Mouse (Mus musculus): Measurements from ENCODE around the gene Gm5592. TPM values are rescaled to one million over a fixed set of nuclear protein-coding genes. Genes with fewer than 3 reads are reported as not detected.
"Not testable (repeated sequence)": the region's sequence is repeated elsewhere in the genome, so short reads cannot be mapped to it uniquely, and the experiment has no call there.

Gene Gm5592
- total RNA-seq (2014; fragmentation: Nextera tagmentation) (not detected in 2 replicates), total RNA-seq (2017) (0.16 and 0.23 TPM in 2 replicates), polyA plus RNA-seq (2012) (not detected in 2 replicates)

- not testable (repeated sequence) for H3K4me3 ChIP-seq (ENCODE audit: low read depth, low read length); ATAC-seq (ENCODE audit: extremely low read depth, insufficient number of reproducible peaks, low FRiP score, poor library complexity, severe bottlenecking); H3K4me1 ChIP-seq (ENCODE audit: insufficient read depth, low read depth, low read length); DNase-seq (ENCODE audit: low spot score); H3K27me3 ChIP-seq (ENCODE audit: insufficient read depth, low read length); H3K9me3 ChIP-seq (replicated peaks); H3K36me3 ChIP-seq (replicated peaks)
Measured at GRCm38 (mm10) chr7:41153541-41153940, at the start of gene Gm5592. Gene Gm5592, plus strand, starts transcription at chr7:41153841.

- not testable (repeated sequence) for H3K27me3 ChIP-seq (ENCODE audit: insufficient read depth, low read length); H3K36me3 ChIP-seq (replicated peaks); H3K4me3 ChIP-seq (ENCODE audit: low read depth, low read length); H3K9me3 ChIP-seq (replicated peaks); ATAC-seq (ENCODE audit: extremely low read depth, insufficient number of reproducible peaks, low FRiP score, poor library complexity, severe bottlenecking); H3K4me1 ChIP-seq (ENCODE audit: insufficient read depth, low read depth, low read length); DNase-seq (ENCODE audit: low spot score)
Measured at GRCm38 (mm10) chr7:41155806-41156205, 2.2 kb downstream of the Gm5592 start.

GRCm38 (mm10) chr7:41157879-41158278 is 4.2 kb downstream of the Gm5592 start:
- not testable (repeated sequence) for H3K9me3 ChIP-seq (replicated peaks); H3K27me3 ChIP-seq (ENCODE audit: insufficient read depth, low read length); ATAC-seq (ENCODE audit: extremely low read depth, insufficient number of reproducible peaks, low FRiP score, poor library complexity, severe bottlenecking); H3K4me1 ChIP-seq (ENCODE audit: insufficient read depth, low read depth, low read length); DNase-seq (ENCODE audit: low spot score); H3K4me3 ChIP-seq (ENCODE audit: low read depth, low read length); H3K36me3 ChIP-seq (replicated peaks)

- H3K9me3 ChIP-seq (replicated peaks); H3K27me3 ChIP-seq (ENCODE audit: insufficient read depth, low read length); H3K36me3 ChIP-seq (replicated peaks); ATAC-seq (ENCODE audit: extremely low read depth, insufficient number of reproducible peaks, low FRiP score, poor library complexity, severe bottlenecking); DNase-seq (ENCODE audit: low spot score); H3K4me1 ChIP-seq (ENCODE audit: insufficient read depth, low read depth, low read length); H3K4me3 ChIP-seq (ENCODE audit: low read depth, low read length): not testable (repeated sequence)
Measured at GRCm38 (mm10) chr7:41158562-41158961, 4.9 kb downstream of the Gm5592 start.

- ATAC-seq (ENCODE audit: extremely low read depth, insufficient number of reproducible peaks, low FRiP score, poor library complexity, severe bottlenecking) (no peak), DNase-seq (ENCODE audit: low spot score) (no peak)
Measured at GRCm38 (mm10) chr7:41193671-41194070, 40.0 kb downstream of the Gm5592 start.

More at GRCm38 (mm10) chr7:41193671-41194070, 40.0 kb downstream of the Gm5592 start:
- Histone ChIP-seq H3K9me3 (replicated peaks) (peaks cover 3% of the 10 kb centered on the region; the same call in 1 of the 2 replicates), H3K4me3 (ENCODE audit: low read depth, low read length) (no peak overlapping the region), H3K27me3 (ENCODE audit: insufficient read depth, low read length) (no peaks in the 10 kb centered on the region), H3K4me1 (ENCODE audit: insufficient read depth, low read depth, low read length) (no peaks in the 10 kb centered on the region), H3K36me3 (replicated peaks) (no peaks in the 10 kb centered on the region)
- no peak for TF ChIP-seq CTCF (IDR thresholded peaks at IDR 0.05; ENCODE audit: low read depth, low read length)
- TF ChIP-seq TAL1 (conservative IDR thresholded peaks at IDR 0.05; ENCODE audit: low read depth, low read length) = no peak
- no peak for TF ChIP-seq GATA1 (IDR thresholded peaks at IDR 0.05; ENCODE audit: borderline replicate concordance, low read length)
- no peak for TF ChIP-seq POLR2AphosphoS5 (IDR thresholded peaks at IDR 0.05; ENCODE audit: insufficient replicate concordance, low read depth, low read length)
- TF ChIP-seq GATA2 (IDR thresholded peaks at IDR 0.05; ENCODE audit: borderline replicate concordance, low read depth, low read length) = no peak

Other genes starting within 250 kb of the Gm5592 start
- gene 4930433I11Rik, start 166.3 kb upstream of the Gm5592 start, total RNA-seq (2014; fragmentation: Nextera tagmentation) = not detected in 2 replicates
- gene 4930433I11Rik, start 166.3 kb upstream of the Gm5592 start, total RNA-seq (2017) = 0.05 TPM in 1 of 2 replicates, not detected in the other
- gene 4930433I11Rik, start 166.3 kb upstream of the Gm5592 start, polyA plus RNA-seq (2012) = not detected in 2 replicates
- gene Gm4884, start 121.1 kb upstream of the Gm5592 start, total RNA-seq (2014; fragmentation: Nextera tagmentation) = not detected in 2 replicates
- 0.12 TPM in 1 of 2 replicates, not detected in the other for gene Gm4884, start 121.1 kb upstream of the Gm5592 start, total RNA-seq (2017)
- gene Gm4884, start 121.1 kb upstream of the Gm5592 start, polyA plus RNA-seq (2012) = not detected in 2 replicates
- gene AI987944, start 239.5 kb downstream of the Gm5592 start, total RNA-seq (2014; fragmentation: Nextera tagmentation) = 35.1 and 35.4 TPM in 2 replicates
- gene AI987944, start 239.5 kb downstream of the Gm5592 start, total RNA-seq (2017) = 41.4 and 46.4 TPM in 2 replicates
- gene AI987944, start 239.5 kb downstream of the Gm5592 start, polyA plus RNA-seq (2012) = 0.67 and 0.90 TPM in 2 replicates

Data from G1E (cell line).